Mouse (Mus musculus) lung, postnatal 36 days (tissue): ENCODE measurements around the gene Ttc22.

ENCODE experiments used
- DNase-seq: peaks from one replicate; pipeline ENCODE4 v3.0.0; 2022; ENCODE audit warnings: mixed read lengths

Ttc22 gene

DNA sequence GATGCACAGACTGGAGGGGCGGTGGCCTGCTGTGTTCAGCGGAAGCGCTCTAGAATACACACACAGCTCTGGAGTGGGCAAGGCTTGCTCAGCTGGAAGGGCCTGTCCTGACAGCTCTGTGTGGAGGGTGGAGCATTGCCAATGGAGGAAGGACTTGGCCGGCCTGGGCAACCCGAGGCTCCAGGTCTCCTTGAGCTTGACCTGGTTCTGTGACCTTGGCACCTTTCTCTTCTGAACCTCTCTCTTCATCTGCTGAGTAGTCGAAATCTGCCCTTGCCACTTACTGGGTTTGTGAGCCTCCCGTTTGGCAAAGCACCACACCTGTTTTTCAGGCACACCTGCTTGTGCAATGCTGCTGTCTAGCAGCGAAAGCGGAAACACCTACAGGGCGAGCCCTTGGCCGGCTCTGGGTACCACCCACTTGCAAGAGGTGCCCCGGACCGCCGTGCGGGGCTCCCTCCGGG lies at the start of gene Ttc22:
TSS of gene Ttc22 (plus strand) at position 403 of the 464 bp plus-strand sequence.
- peak; percentile 83 for DNase-seq

DNA sequence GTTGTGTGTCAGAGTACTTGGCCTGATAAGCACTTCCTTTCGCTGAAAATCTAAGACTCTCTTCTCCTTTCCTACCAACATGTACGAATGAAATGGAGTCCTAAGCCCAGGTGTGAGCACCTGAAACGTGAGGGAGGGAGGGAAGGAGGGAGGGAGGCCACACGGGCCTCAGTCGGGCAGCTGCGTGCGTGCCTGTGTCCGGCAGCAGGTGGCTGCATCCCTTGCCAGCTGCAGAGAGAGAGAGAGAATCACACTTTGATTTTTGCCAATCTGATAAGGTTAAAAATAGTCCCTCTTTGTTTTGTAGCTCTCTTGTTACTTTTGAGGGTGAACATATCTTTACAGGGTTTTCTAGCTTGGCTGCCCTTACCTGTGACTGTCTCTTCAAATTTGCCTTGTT lies 47.2 kb upstream of the Ttc22 start:
- DNase-seq, result no peak

DNA sequence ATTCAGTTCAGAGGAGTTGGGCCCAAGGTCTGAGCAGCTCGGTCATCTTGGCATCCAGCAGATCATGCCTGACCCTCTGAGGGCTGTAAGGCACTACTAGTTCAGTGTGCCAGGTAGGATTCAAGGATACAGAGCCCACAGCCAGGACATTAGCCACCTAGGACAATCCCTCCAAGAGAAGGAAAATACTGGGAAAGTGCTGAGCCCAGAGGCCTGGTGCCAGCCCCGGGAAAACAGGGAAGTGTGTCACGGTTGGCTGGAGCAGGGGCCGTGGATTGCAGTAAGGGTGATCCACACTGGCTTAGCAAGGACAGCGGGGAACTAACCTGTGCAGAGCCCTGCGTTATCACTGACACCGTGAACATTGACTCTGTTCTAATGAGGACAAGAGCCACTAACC lies 44.7 kb upstream of the Ttc22 start:
- no peak for DNase-seq

DNA sequence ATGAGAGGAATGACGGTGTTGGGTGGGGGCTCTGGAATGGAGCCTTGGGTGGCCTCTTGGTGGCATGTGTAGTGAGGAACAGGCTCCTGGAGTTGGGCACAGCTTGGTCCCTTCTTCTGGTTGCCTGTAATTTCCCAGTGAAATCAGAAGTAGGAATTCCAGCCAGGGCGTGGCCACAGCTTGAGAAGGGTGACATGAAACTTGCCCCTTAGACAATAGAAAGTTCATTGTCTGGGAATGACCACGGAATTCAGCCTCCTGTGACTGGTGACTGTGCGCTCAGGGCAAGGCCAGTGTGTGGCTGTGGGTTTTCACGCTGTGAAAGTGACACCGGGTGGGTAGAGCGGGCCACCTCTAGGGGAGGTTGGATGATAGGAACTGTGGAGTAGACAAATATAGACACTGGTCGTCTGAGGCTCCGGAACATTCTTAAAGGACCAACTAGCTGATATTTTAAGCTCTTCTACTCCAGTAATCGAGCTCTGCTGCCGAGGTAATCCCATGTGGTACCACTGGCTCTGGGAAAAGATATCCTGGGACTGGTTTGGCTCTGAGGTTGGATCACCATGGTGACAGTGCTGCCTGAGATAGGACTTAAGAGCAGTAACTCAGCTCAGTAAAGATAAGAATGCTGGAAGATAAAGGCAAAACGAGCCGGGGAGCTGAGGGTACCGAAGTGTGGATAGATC lies 40.9 kb upstream of the Ttc22 start:
- no peak for DNase-seq

GRCm38 (mm10) chr4:106581865-106582204 lies 40.4 kb upstream of the Ttc22 start:
- DNase-seq, result no peak

DNA sequence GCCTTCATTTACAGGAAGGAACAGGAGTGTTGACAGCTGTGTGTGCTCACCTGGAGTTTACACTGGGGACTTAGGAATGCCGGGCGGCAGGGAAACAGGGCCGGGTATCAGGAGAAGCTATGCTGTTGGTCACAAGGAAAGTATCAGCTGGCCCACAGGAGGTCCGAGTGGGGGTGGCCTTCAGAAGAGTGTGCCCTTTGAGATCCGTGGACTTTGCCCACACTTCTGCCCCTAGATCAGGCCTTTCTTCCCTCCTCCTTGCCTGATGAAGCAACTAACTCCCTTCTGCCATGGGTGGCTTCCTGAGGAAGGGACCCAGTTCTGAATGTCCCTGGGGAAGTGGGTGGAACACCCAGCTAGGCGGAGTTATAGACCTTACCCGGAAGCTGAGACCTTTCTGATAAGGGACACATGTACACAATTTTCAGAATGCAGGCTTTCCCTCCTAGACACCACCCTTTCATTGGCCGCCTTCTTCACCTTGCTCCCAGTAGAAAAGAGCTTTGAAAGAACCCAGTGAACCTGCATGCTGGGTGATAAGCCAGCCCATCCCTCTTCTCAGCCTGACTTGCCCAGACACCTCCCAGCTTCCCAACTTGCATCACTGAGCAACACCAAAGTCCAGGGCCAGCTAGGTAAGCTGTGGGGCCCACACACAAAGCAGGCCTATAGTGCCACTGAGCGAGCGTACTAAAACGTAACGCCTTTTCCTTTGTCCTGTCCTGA lies 39.6 kb upstream of the Ttc22 start:
- DNase-seq, result peak; percentile 16

- DNase-seq, result no peak
Measured at GRCm38 (mm10) chr4:106584665-106585064, 37.6 kb upstream of the Ttc22 start.

DNA sequence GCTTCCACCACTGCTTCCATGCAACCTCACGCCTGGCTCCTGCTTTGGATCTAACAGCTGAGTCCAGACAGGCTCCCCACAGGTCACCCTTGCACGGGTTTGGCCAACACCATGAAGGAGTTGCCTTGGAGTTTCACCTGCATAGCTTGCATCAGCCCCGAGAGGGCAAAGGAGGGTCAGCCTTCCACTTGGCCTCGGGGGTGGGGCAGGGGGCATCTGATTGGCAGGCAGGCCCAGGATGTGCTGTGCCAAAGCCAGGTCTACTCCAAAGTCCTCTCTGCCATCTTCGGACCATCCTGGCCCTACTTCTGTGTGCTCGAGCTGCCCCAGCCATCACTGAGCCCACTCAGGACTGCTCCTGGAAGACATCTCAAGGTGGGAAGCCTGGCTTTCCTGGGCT lies 35.2 kb upstream of the Ttc22 start:
- no peak for DNase-seq

- peak; percentile 66 for DNase-seq
Measured at GRCm38 (mm10) chr4:106590142-106590541, 32.1 kb upstream of the Ttc22 start.

- no peak for DNase-seq
Measured at GRCm38 (mm10) chr4:106590871-106591270, 31.4 kb upstream of the Ttc22 start.

DNA sequence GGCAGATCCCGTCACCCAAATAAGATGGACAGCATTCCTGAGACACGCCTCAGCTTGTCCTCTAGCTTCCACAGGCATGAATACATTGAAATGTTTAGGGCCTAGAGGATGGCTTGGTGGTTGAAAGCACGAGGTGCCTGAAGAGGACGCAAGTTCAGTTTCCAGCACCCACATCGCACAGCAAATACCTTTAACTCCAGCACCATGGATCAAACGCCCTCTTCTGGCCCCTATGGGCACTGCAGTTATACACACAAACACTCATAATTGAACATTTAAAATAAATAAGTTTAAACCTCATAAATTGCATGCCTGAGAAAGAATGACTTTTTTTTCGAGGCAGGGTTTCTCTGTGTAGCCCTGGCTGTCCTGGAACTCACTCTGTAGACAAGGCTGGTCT lies 28.6 kb upstream of the Ttc22 start:
- DNase-seq, result no peak

DNA sequence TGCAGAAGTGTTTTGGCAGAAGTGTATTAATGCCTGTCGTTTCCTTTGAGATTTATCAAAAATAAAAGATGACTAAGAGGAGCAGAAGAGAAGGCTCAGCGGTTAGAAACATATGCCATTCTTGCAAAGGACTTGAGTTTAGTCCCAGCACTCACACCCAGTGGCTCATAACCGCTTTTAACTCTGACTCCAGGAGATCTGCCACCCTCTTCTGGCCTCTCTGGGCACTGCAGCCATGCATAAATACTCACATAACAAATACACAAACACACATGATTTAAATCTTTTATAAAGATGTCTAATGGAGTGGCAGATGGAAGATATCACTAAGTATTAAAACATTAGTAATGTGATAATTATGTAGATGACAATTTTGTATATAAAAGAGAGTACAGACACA lies 26.0 kb upstream of the Ttc22 start:
- DNase-seq, result no peak

- no peak for DNase-seq
Measured at GRCm38 (mm10) chr4:106597055-106597454, 25.2 kb upstream of the Ttc22 start.

- DNase-seq, result no peak
Measured at GRCm38 (mm10) chr4:106597741-106598140, 24.5 kb upstream of the Ttc22 start.

DNA sequence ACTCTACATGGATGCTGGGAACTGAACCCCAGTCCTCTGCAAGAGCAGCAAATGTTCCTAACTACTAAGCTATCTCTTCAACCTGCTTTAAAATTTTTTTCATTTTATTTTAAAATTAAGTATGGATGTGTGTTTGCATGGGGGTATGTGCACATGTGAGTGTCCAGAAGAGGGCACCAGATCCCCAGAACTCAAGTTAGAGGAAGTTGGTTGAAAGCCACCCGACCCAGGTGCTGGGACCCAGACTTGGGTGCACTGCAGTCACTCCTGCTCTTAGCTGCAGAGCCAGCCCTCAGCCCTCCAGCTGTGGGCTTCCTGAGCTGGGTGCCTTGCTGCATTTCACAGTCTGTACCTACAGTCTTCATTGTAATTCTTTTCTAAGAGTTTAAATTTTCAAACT lies 22.8 kb upstream of the Ttc22 start:
- no peak for DNase-seq

DNA sequence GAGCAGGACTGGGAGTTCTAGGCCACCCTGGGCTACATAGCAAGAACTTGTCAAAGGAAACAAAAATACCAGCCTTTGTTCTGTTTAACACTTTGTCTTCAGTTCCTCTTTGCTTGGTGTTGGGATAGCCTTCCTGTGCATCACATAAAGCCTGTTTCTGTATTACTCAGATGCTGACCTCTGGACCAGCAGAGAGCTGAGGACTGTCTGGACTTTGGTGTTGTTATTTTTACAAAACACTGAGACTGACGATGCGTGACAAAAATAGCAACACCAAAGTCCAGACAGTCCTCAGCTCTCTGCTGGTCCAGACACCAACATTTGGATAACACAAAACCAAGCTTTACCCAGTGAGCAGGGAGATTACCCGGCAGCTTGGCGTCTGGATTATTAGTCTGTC lies 21.5 kb upstream of the Ttc22 start:
- no peak for DNase-seq

DNA sequence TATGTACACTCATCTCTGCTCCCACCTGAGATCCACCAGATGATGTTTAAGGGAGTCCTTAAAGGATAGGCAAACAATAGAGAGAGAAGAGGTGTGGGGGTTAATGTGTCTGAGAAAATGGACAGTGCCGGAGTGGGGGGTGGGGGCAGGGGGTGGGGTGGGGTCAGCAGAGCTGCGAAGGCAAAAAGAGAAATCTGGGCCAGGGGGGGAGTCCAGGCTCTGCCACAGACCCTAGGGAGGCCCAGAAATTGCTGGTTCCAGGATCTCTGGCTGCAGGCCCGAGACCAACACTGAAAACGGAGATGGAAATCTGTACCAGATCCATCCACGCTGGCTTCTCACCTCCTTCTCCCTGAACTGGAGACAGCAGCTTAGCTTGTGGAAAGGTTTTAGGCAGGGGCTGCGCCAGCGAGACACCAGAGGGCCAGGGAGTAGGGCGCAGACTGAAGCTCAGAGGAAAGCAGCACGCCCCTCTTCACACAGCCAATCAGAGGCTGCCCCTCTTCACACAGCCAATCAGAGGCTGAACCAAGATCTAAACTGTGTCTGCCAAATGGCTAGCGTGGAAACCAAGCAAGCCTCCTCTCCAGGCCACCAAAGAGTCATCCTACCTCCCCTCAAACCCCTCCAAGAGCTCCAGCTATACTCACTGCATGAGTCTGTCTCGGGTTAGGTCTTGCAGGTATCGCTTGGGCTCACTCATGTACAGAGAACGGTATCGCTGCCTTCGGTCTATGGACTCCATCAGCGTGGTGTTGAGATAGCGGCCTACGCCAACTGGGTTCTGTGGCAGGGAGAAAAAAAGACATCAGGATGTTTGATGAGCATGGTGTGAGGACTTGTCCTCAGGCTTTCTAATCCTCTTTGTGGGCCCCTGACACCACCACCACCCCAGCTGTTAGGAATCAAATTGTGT lies 15.3 kb upstream of the Ttc22 start:
- no peak for DNase-seq

DNA sequence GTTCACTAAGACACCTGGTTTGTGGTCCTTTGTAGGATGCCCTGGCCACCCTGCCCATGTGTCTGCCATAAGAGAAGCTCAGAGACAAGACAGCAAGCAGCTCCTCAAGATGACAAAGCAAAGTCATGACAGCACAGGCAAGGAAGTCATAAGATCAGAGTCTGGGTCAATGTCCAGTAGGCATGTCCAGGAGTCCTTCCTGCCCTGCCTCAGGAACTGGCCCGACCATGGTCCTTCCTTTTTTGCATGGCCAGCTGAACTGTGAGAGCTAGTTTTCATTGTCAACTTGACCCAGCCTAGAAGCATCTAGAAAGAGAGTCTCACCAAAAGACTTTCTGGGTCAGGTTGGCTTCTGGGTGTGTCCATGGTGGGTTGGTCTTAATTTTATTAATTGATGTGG lies 14.3 kb upstream of the Ttc22 start:
- DNase-seq, result no peak

DNA sequence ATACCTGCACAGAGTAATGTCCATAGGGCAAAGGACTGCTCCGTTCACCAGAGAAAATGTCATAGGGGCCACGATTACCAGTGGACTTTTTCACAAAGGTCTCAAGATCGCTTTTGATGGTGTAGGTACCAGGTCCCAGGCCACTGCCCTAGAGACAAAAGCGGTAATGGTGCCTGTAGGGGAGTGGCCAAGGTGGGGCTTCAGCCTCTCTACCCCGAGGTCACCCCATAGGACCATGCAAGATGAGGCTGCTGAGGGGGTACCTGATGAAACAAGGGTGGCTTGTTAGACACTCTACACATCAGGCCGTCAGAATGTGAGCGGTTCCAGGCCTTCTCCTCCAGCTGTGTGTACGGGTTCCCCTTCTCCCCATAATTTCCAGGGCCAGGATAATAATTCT lies 9.1 kb upstream of the Ttc22 start:
- DNase-seq, result no peak

GRCm38 (mm10) chr4:106613560-106613959 lies 8.7 kb upstream of the Ttc22 start:
- no peak for DNase-seq

DNA sequence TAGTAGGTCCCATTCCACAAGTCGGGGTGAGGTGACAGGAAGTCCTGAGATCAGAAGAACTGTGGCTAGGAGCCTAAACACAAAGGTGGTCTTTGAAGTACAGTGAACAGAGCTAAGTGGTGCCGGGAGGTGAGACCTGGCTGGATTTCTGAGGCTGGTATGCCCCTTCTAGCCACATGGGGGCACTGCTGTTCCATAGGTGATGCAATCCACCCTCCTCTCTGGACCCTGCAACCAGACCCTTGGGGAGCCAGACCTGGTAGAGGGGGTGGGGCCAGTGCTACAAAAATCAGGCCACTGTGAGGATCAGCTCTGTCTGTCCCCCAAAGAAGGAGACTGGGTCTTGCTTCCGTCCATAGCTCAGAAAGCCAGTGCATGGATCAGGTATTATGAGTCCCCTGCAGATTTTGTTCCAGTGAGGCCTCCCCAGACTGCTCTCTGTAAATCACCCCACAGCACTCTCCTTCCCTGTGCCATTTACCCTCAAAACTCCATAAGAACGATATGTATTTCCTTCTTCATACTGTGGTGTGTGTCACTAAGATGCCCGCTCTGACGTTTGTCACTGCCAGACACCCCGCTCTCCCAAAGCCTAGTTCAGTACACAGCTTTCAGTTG lies 7.9 kb upstream of the Ttc22 start:
- peak; percentile 68 for DNase-seq

DNA sequence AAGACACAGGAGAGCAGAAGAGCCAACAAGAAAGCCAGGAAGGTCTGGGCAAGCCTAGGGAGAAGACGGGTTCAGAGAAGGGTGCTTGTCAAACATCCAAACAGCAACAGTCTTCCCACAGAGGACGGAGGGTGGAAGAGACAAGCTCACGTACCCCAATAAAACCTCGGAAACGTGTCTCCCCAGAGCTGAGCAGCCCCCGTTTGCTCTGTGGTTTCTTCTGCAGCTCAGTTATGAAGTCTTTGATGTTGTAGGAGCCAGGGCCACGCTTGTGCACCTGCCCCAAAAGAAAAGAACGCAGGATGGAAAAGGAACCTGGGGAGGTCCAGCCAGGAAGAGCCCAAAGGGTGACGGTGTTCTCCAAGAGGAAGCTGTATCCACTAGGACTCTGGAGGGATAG lies 7.4 kb upstream of the Ttc22 start:
- no peak for DNase-seq

DNA sequence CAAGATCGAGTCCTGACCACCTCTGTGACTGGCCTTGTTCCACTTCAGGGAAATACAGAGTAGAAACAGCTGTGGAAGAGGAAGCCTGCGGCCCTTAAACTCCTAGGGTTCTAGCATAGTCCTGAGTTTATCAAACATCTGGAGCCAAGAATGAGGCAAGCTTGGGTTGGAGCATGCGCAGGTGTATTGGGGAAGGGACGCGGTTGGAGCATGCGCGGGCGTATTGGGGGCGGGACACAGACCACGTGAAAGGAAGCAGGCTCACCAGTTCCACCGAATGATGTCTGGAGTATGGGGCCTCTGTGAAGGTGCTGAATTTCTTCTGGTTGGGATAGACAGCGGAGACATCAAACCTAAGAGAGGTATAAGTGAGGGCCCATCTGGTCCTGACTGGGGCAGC lies 6.6 kb upstream of the Ttc22 start:
- DNase-seq, result no peak
